Mouse (Mus musculus) gastrocnemius, postnatal 14 days (tissue): ENCODE measurements around the gene Vmn1r81. TPM values are rescaled to one million over a fixed set of nuclear protein-coding genes. Genes with fewer than 3 reads are reported as not detected.

Experiments used
- DNase-seq: peaks from one replicate; pipeline ENCODE4 v3.0.0; 2021; ENCODE audit warnings: mixed read lengths
- intact Hi-C: fragments of 180-260 bp; cut with DNase I; formaldehyde crosslinking; loops from one replicate; pipeline ENCODE4 v1.15.1; 2025; ENCODE audit warnings: low total_unique reads
- long read RNA-seq, 2 experiments: library from polyadenylated mRNA; stranded (forward); transcript quantifications; one replicate each; pipeline ENCODE4 v2.0.0; 2021
- total RNA-seq, 2 experiments: library from RNA; stranded (reverse); gene quantifications; 2 replicates each; pipeline ENCODE4 v1.2.3; 2021

The Vmn1r81 gene
- not detected for total RNA-seq
- long read RNA-seq, experiment 1, result 0 reads
- long read RNA-seq, experiment 2, result 0 reads

- no peak for DNase-seq
- intact Hi-C loops, result no loop called here
Measured at GRCm38 (mm10) chr7:12268169-12268568, at the start of gene Vmn1r81. TSS of gene Vmn1r81 (minus strand) at chr7:12268269.

- intact Hi-C loops, result no loop called here
Measured at GRCm38 (mm10) chr7:12300130-12300529, 32.1 kb upstream of the Vmn1r81 start, which contains the start of gene Vmn1r82. TSS of gene Vmn1r82 (plus strand) at chr7:12300430.

GRCm38 (mm10) chr7:12204141-12204540 is 63.9 kb downstream of the Vmn1r81 start:
- no peak for DNase-seq
- intact Hi-C loops, result no loop called here

More at GRCm38 (mm10) chr7:12300130-12300529, 32.1 kb upstream of the Vmn1r81 start, which contains the start of gene Vmn1r82:
- no peak for DNase-seq

Other genes starting within 250 kb of the Vmn1r81 start
- not detected for gene Vmn1r77, start 231.5 kb downstream of the Vmn1r81 start, total RNA-seq
- not detected for gene Vmn1r78, start 118.0 kb downstream of the Vmn1r81 start, total RNA-seq
- gene Vmn1r79, start 97.0 kb downstream of the Vmn1r81 start, total RNA-seq, result not detected
- gene Vmn1r80, start 79.0 kb downstream of the Vmn1r81 start, total RNA-seq, result not detected
- not detected for gene Vmn1r82, start 32.2 kb upstream of the Vmn1r81 start, total RNA-seq
- gene Vmn1r83, start 61.2 kb upstream of the Vmn1r81 start, total RNA-seq, result not detected
- gene Vmn1r84, start 101.0 kb upstream of the Vmn1r81 start, total RNA-seq, result not detected
- gene Zfp551, start 154.5 kb upstream of the Vmn1r81 start, total RNA-seq, result 1 to 10 TPM; 1.6 to 2.0 TPM
- gene Zfp606, start 210.0 kb upstream of the Vmn1r81 start, total RNA-seq, result 1 to 10 TPM; 5.2 to 5.5 TPM
- not detected for gene 2900092C05Rik, start 244.2 kb upstream of the Vmn1r81 start, total RNA-seq